Mouse (Mus musculus) heart, postnatal 36 days (tissue): ENCODE data around the gene Tnfsf12. TPM values are rescaled to one million over a fixed set of nuclear protein-coding genes. Genes with fewer than 3 reads are reported as not detected.
"Not testable (repeated sequence)": the region's sequence is repeated elsewhere in the genome, so short reads cannot be mapped to it uniquely, and the experiment has no call there.

Source experiments
- DNase-seq, 2 experiments: peaks; one replicate each; pipeline ENCODE4 v3.0.0; 2021 to 2022
- intact Hi-C: fragments of 180-260 bp; cut with DNase I; formaldehyde crosslinking; loops from one replicate; pipeline ENCODE4 v1.15.1; 2025
- total RNA-seq, 2 experiments: library from RNA; stranded (reverse); gene quantifications; 2 replicates each; pipeline ENCODE4 v1.2.3; 2021

The Tnfsf12 gene
- total RNA-seq, result 10 to 100 TPM; 16.3 to 21.0 TPM

DNA sequence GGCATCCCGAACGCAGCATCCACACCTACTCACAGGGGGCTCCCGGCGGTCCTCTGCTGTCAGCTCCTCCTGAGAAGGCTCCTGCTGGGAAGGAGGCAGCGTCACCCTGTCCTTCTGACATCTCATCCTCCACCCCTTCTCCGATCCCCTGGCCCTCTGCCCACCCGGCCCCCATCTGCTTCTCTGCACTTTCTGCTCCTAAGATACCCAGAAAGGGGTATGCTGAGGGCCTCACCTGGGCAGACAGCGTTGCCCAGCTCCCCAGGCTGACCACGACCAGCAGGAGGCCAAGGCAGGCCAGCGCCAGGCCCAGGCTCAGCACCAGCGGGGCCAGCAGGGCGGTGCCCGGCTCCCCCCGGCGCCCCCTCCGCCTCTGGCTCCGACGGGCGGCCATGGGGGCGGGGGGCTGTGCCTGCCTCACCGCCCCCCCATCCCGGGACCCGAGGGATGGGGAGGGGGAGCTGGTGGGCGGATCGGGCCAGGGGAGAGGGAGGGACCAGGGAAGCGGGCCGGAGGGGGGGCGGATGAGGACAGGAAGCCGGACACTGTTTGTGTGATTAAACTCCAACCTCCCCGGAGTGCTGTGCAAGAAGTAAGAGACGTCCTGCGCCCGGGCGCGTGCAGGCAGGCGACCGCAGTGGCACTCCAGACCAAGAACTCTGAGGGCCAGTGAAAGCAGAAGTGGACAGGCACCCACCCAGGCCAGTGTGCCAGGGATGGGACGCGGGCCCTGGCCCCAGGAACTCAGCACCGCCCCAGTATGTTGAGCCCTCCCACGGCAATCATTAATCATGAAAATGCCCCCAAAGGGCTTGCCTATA is at the start of gene Tnfsf12, which contains the start of gene Tnfsfm13:
Gene Tnfsf12 (minus strand): TSS at position 489 of the 821 bp plus-strand sequence.
Gene Tnfsfm13 (minus strand): TSS at position 738 of the 821 bp plus-strand sequence.
- intact Hi-C loops, result loop anchor here (2.0 kb wide), 1 partner anchor 13 kb away; the partner anchor contains the start of gene Senp3
- peak; percentile 80 to 90 for DNase-seq

DNA sequence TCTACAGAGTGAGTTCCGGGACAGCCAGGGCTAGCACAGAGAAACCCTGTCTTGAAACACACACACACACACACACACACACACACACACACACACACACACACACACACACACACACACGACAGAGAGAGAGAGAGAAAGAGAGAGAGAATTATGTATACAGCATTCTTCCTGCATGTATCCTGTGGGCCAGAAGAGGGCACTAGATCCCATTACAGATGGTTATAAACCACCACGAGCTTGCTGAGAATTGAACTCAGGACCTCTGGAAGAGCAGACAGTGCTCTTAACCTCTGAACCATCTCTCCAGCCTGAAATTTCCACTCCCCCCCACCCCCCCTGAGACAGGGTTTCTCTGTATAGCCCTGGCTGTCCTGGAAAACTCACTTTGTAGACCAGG is 35.8 kb upstream of the Tnfsf12 start:
- DNase-seq, result not testable (repeated sequence)
- intact Hi-C loops, result loop anchor here (2.0 kb wide), 1 partner anchor 145 kb away; no protein-coding TSS in a partner anchor

DNA sequence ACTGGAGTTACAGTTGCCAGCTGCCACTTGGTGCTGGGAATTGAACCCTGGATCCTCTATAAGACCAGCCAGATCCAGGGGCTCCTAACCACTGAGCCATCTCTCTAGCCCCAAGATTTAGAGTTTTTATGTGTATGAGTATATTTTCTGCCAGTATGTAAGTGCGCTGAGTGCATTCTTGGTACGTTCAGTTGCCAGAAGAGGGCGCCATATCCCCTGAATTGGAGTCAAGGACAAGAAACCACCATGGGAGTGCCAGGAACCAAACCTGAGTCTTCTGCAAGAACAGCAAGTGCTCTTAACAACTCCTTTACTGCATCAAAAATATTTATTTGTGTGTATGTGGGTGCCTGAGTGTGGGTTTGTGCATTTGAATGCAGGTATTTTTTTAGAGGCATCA is 33.4 kb upstream of the Tnfsf12 start:
- peak; percentile 49 to 70 for DNase-seq
- intact Hi-C loops, result no loop called here

DNA sequence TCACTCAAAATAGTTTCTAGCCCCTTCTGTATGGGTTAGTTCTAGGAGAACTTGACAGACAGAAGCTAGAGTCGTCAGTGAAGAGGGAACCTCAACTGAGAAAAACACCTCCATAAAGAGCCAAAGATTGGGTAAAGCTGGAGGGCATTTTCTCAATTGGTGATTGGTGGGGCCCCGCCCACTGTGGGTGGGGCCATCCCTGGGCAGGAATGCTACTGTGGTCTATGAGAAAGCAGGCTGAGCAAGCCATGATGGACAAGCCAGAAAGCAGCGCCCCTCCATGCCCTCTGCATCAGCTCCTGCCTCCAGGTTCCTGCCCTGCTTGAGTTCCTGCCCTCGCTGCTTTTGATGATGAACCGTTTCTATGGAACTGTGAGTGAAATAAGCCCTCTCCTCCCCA is 30.3 kb upstream of the Tnfsf12 start:
- intact Hi-C loops, result no loop called here
- DNase-seq, result no peak

DNA sequence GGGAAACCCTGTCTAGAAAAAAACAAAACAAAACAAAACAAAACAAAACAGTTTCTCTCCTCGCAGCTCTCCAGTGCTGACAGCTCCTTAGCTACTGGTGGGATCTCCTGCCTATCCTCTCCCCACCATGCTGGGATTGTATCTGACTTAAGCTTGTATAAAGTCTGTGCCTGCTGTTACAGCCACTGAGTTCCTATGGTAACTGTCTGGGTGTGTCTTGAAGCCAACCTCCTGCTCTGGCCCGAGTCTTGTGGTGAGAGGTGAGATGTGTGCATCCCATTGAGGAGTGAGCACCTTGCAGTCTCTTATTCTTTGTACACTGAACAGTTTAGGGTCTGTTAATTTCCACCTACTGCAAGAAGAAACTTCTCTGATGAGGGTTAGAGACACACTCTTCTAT is 27.4 kb upstream of the Tnfsf12 start:
- intact Hi-C loops, result no loop called here
- no peak for DNase-seq

DNA sequence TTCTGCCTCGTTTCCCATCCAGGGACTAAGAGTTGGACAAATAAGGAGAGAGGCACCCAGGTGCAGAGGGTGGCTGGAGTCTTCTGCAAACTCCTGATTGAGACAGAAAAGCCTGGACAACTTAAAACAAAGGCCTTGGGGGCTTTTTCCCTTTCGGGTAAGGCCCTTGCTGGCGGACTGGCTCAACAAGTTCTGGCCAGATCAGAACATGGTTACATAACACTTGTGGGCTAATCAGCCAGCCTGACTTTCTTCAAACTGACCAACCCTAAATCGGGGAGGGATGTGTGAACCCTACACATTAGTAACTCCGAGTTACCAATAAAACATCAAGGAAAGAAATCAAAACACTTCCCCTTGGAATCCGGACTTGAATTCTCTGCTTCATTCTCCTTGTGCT is 25.2 kb upstream of the Tnfsf12 start:
- intact Hi-C loops, result no loop called here
- DNase-seq, result no peak

DNA sequence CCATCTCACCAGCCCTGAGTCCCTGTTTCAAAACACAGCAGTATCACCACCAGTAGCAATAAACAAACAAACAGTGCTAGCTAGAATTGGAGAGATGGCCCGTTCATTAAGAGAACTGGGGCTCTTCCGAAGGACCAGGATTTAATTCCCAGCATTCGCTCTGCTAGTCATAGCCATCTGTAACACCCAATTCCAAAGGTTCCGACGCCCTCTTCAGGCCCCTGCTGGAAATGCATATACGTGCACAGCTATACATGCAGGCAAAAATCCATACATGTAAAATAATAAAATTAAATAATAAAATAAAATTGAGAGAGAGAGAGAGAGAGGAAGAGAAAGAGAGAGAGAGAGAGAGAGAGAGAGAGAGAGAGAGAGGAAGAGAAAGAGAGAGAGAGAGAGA is 23.8 kb upstream of the Tnfsf12 start:
- intact Hi-C loops, result no loop called here
- DNase-seq, result no peak

DNA sequence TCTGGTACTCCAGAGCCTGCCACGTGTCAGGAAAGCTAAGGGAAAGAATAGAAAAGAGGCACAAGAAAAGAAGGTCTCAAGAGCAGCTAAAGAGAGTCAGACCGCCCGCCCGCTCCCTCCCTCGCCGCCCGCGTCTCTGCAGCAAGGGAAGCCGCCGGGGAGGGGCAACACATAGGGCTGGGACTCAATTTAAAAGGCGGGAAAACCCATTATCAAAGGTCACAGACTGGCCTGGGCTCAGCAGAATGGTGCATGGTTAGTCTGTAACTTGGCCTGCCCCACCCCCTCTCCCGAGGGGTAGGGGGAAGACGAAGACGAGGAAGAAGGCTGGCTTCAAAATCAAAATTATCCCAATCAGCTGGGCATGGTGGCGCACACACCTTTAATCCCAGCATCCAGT is 23.0 kb upstream of the Tnfsf12 start:
- intact Hi-C loops, result no loop called here
- no peak for DNase-seq

DNA sequence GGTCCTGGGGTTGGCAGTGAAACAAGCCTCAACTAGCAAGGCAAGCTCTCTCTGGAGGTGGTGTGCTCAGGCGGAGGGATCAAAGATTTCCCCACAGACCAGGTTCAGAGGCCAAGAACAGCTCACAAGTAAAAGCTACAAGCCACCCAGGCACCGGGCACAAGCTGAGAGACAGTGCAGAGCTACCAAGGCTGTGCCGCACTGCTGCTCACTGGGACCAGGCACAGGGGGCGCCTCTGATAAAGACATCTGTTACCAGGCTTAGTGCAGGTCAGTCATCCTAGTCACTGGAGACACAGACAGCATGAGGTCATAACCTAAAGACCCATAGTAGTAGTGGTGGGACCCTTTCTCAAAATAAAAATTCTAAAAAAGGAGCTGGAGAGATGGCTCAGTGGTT is 21.3 kb upstream of the Tnfsf12 start:
- intact Hi-C loops, result no loop called here
- DNase-seq, result no peak

DNA sequence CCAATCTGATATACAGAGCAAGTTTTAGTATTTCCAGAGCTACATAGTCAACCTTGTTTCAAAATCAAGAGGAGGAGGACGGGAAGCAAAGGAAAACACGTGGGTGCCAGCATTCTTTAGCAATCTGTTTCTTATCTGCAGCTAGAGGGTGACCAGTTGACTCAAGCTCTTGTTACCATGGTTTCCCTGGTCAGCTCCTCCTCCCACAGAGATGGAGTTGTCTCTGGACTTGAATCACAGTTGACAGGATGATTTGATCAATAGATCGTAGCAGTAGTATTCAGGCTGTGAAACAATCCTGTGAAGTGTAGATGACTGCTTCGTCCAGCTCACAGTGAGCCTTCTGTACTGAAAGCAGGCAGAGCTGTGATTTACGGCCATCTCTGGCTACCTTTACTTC is 20.3 kb upstream of the Tnfsf12 start:
- intact Hi-C loops, result loop anchor here (2.0 kb wide), 2 partner anchors 33 to 61 kb away; partner anchors contain the start of genes Senp3 and Sox15
- no peak for DNase-seq

DNA sequence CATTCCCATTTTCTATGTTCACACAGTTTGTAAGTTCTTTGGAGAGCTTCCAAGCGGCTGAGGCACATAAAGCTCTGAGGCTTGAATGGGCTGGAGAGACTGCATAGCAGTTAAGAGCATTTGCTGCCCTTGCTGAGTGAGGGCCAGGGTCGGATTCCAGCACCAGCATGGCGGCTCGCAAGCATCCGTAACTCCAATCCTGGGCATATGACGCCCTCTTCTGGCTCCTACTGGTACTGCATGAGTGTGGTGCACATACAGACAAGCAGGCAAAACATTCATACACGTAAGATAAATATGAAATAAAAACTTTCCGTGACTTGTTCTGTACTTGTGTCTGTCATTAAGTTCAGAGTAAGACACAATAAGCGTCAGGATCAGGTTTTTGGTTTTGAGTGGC is 19.8 kb upstream of the Tnfsf12 start:
- peak; percentile 38 to 66 for DNase-seq
- intact Hi-C loops, result loop anchor here (2.0 kb wide), 2 partner anchors 33 to 61 kb away; partner anchors contain the start of genes Senp3 and Sox15

DNA sequence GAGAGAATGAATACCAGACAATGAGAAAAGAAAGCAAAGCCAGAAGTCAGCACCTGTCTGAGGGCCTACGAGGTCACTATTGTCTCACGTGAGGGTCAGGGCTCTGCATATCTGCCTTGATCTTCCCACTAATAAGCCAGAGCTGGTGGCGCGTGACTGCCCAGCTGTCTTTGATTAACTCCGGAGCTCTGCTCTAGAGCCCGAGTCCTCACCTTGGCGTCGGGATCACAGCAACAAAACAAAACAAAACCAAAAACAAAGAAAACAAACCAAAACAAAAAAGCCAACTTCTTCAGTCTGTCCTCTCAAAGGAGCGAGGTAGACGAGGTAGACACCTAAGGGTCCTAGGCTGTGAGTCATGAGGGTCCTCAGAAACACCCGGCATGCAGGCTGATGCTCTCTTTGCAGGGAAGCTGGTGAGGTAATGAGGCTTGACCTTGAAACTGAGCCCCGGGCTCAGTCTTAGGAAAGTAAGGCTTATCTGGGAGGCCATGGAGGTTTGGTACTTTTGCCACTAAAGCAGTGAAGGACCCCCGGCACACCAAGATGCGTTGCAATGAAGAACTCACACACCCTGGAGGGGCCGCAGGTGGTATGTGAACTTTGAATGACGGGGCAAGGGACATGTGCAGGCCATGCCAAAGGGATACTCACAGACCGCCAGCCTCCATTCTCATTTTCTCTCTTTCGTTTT is 19.1 kb upstream of the Tnfsf12 start:
- intact Hi-C loops, result loop anchor here (2.0 kb wide), 2 partner anchors 32 to 60 kb away; partner anchors contain the start of genes Senp3 and Sox15
- no peak for DNase-seq

DNA sequence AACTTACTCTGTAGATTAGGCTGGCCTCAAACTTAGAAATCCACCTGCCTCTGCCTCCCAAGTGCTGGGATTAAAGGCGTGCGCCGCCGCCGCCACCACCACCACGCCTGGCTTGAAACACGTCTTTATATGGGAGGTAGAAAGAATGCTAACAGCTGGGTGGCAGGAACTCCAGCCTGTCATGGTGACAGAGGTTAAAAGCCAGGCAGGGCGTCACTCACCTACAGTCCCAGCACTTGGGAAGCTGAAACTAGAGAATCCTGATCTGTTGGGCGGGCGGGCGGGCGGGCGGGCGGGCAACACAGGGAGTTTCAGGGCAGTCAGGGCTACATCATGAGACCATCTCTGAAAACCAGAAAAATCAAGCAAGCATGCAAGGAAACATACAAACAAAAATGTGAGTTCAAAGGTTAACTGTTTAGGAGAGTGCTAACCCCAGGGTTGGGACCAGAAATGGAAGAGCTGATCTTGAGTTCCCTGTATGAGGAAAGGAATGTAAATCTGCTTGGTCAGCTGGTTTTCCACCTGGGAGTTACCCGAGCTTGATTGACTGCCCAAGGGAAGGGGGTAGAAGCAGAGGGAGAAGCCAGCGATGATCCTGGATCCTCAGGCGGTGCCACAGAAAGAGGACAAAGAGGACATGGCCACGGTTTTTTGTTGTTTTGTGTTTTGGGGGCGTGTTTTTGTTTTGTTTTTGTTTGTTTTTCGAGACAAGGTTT is 17.5 kb upstream of the Tnfsf12 start:
- intact Hi-C loops, result no loop called here
- DNase-seq, result no peak

DNA sequence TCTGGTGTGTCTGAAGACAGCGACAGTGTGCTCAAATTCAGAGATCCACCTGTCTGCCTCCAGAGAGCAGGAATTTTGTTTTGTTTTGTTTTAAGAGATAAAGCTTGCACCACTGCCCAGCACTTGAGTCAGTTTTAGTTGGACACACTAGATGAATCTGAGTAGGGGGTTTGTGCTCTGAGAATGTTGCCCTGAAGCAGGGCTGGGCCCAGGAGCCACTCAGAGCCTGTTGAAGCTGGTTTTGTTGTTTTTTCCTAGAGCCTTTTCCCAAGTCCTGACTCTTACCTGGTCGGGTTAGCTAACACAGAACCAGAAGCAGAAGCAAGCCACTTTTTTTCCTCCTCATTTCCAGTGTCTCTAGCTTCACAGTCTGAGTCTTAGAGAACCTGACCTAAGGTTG is 15.4 kb upstream of the Tnfsf12 start:
- DNase-seq, result no peak
- intact Hi-C loops, result no loop called here

DNA sequence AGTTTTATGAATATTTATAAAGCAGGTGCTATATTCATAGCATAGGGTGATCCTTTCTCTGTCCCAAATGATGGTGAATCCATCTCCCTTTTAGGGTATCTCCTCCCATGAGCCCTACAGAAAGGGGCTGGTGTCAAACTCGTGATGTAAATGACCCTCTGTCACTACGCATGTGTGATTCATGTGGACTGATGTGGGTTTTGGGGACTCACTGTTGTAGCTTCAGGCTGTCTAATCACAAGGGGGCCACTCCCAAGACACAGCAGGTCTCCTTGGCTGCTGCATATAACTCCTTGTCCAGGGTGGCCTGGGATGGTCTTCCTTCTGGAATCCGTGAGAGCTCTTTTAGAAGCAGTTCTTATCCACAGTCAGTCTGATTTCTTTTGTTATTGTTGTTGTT is 14.8 kb upstream of the Tnfsf12 start:
- intact Hi-C loops, result no loop called here

DNA sequence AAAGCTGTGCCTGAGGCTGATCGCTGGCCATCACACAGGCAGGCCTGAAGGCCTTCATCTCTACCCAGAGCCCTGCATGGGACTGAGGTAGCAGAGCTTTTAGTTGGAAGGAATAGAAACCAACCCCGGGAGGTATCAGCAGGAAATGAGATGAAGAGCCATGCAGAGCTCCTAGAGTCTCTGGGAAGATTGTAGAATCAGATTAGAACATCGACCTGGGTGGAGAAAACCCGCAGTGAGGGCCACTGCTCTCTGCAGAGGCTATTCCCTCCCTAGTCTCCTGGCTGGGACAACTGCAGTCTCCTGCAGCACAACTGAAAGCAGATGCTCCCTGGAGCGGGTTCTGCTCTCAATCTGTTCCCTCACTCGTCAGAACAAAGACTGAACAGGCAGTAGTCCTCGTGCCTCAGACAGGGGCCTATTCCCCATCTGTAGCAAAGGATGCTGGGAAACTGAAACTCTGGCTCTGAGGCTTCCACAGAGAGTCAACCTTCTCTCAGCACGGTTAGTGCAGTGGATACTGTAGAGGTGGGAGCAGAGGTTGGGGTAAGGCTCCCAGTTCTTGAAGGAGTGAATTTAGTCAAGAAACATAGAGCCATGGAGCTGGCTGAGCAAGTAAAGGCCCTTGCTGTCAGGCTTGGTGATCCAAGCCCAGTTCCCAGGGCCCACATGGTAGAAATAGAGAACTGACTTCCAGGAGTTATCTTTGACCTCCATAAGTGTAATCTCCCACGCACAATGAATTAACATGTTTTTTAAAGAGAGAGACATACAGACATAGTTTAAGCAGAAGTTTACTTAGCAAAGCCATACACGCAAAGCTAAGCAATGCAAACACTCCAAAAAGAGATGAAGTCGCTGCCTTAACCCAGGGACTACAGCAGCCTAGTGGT is 14.2 kb upstream of the Tnfsf12 start:
- intact Hi-C loops, result no loop called here
- no peak for DNase-seq

More for the DNA sequence above, 14.8 kb upstream of the Tnfsf12 start:
- no peak for DNase-seq

DNA sequence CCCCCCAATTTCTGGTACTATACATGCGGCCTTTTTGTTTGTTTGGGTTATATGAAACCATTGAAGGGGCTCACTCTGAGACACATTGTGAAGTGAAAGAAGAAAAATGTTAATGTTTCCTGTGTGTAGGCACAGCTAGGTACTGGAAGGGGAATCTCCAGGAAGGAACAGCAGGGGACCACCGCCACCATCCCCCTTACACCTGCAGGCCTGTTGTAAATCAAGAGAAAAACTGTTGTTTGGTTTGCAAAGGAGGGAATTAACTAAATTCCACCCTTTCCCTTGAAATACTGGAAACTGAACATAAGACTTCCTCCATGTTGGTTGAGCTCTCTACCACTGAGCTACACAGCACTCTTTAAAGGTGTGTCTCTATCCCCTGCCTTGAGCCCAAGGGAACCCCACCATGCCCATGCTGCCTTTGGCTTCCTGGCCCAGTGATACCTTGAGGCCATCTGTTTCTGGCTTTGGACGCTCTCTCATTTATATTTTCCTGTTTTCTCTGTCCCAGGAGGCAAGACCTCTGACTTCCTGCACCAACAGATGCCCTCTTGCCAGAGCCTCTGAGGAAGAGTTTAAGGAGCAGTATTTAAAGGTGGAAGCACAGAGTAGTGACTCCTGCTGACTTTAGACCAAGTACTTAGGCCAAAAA is 13.1 kb upstream of the Tnfsf12 start:
- intact Hi-C loops, result no loop called here
- DNase-seq, result no peak

DNA sequence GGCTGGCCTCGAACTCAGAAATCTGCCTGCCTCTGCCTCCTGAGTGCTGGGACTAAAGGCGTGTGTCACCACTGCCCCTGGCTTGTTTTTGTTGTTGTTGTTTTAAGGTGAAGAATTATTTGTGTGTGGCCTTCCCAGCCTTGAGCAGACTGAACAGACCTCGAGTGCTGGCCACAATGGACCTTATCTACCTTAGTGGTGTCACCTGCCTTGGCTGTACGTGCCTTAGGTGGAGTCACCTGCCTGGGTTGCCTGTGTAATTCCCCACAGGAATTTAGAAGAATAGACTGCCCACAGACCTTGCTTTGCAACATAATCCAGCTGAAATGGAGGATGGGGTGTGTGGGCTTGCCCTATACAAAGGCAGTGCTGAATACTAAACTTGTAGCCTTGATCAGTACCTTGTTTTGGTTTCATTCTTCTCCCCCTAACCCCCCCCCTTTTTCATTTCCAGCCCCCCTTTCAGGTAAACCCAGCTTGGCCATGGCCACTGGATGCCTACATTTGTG is 12.3 kb upstream of the Tnfsf12 start:
- intact Hi-C loops, result no loop called here
- DNase-seq, result no peak

DNA sequence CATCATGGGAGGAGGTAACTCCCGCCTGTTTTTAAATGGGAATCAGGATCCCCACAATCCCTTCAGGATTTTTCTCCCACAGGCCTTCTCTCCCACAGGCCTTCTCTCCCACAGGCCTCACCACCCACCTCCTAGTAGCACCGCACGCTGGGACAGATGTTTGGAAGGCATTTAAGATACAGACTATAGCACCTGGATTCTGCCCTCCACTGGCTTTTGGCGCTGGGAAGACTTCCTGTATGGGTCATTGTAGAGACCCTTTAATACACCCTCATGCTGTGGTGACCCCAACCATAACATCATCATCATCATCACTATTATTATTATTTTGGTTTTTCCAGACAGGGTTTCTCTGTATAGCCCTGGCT is 11.8 kb upstream of the Tnfsf12 start:
- intact Hi-C loops, result no loop called here
- no peak for DNase-seq
